ENCODE assay signal across 25 mouse cellular contexts in the genomic region with DNA sequence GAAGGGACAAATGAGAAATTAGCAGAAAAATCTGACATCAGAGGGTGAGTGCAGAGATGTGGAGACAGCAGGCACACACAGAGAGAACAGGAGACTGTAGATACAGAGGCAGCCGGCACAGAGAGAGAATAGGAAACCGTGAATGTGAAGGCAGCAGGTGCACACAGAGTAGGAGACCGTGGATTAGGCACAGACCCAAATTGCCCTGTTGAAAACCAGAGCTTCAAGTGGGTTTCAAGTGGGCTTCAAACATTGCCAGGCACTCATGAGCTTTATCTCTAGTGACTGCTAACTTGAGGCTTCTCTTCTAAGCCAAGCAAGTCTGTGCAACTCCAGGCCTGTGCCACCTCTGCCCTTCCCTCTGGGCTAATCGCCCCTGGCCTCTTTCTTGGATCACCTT. TPM values are rescaled to one million over a fixed set of nuclear protein-coding genes. Genes with fewer than 3 reads are reported as not detected.
DNase-seq lines count a peak whose midpoint lies in the region; ATAC-seq and TF ChIP-seq lines count a peak whose summit lies in the region.
"Had no signal": no experiment of that assay in that cellular context is flagged by ENCODE, and none has a peak within 500 bp of the region (broad histone marks: within the 10 kb centered on the region; RNA-seq: fewer than 3 reads in every experiment).

No protein-coding gene starts in this region.

- H3K9me3 ChIP-seq in forebrain, embryonic 13.5 days (replicated peaks) = no peaks in the 10 kb centered on the region
- H3K9me3 ChIP-seq in forebrain, embryonic 11.5 days (ENCODE audit: control insufficient read depth, low read length) = no peaks in the 10 kb centered on the region
- no peaks in the 10 kb centered on the region for H3K9me3 ChIP-seq in hindbrain, postnatal 0 days (ENCODE audit: low read length)
- no peaks in the 10 kb centered on the region for H3K9me3 ChIP-seq in hindbrain, embryonic 14.5 days (ENCODE audit: control insufficient read depth, low read length)
- no peaks in the 10 kb centered on the region for H3K9me3 ChIP-seq in lung, embryonic 15.5 days
- H3K9me3 ChIP-seq: forebrain, embryonic 10.5 days; hindbrain, embryonic 13.5 days; limb, embryonic 12.5 days; liver, embryonic 12.5 days; midbrain, embryonic 12.5 days; neural tube, embryonic 15.5 days had no signal

- H3K4me2 ChIP-seq in forebrain, embryonic 13.5 days = no peak overlapping the region
- H3K4me2 ChIP-seq in forebrain, embryonic 11.5 days (ENCODE audit: low read depth, low read length, severe bottlenecking) = no peak overlapping the region
- H3K4me2 ChIP-seq in hindbrain, postnatal 0 days (ENCODE audit: low read depth, low read length) = no peak overlapping the region
- no peak overlapping the region for H3K4me2 ChIP-seq in hindbrain, embryonic 14.5 days (replicated peaks)
- no peak overlapping the region for H3K4me2 ChIP-seq in lung, embryonic 15.5 days
- H3K4me2 ChIP-seq: hindbrain, embryonic 13.5 days; limb, embryonic 12.5 days; liver, embryonic 12.5 days; midbrain, embryonic 12.5 days; neural tube, embryonic 15.5 days had no signal

- no peaks in the 10 kb centered on the region for H3K4me1 ChIP-seq in forebrain, embryonic 13.5 days
- H3K4me1 ChIP-seq in forebrain, embryonic 11.5 days (replicated peaks; ENCODE audit: control insufficient read depth, insufficient read depth, low read length) = no peaks in the 10 kb centered on the region
- H3K4me1 ChIP-seq in hindbrain, postnatal 0 days (ENCODE audit: insufficient read depth, low read length) = no peaks in the 10 kb centered on the region
- H3K4me1 ChIP-seq in hindbrain, embryonic 14.5 days (replicated peaks; ENCODE audit: control insufficient read depth, insufficient read depth, low read length) = no peaks in the 10 kb centered on the region
- peaks cover 6% of the 10 kb centered on the region; the same call in 1 of the 2 replicates for H3K4me1 ChIP-seq in lung, embryonic 15.5 days
- H3K4me1 ChIP-seq: forebrain, embryonic 10.5 days; hindbrain, embryonic 13.5 days; limb, embryonic 12.5 days; liver, embryonic 12.5 days; midbrain, embryonic 12.5 days; neural tube, embryonic 15.5 days had no signal

- DNase-seq in forebrain, embryonic 11.5 days (ENCODE audit: low spot score) = no peak
- peak; percentile 7 for DNase-seq in hindbrain, postnatal 0 days (ENCODE audit: low spot score)
- no peak for DNase-seq in hindbrain, embryonic 14.5 days (ENCODE audit: low spot score)
- DNase-seq in lung, postnatal 4 days = peak; percentile 15 to 27
- DNase-seq in B cell, adult 2 months = no peak
- no peak for DNase-seq in cerebellum, adult 9-10 months
- DNase-seq: adrenal gland, postnatal 25 days; cerebellum, adult 11-12 months; gastrocnemius, adult 2 months; right cerebral cortex, postnatal 14 days; spleen, adult 18-20 months; thymus, adult 18-20 months; thymus, postnatal 4 days had no signal

- no peaks in the 10 kb centered on the region for H3K36me3 ChIP-seq in forebrain, embryonic 13.5 days (ENCODE audit: poor library complexity, severe bottlenecking)
- H3K36me3 ChIP-seq in forebrain, embryonic 11.5 days (ENCODE audit: control insufficient read depth, insufficient read depth, low read length) = no peaks in the 10 kb centered on the region
- no peaks in the 10 kb centered on the region for H3K36me3 ChIP-seq in hindbrain, postnatal 0 days (ENCODE audit: insufficient read depth, low read length)
- no peaks in the 10 kb centered on the region for H3K36me3 ChIP-seq in hindbrain, embryonic 14.5 days (replicated peaks; ENCODE audit: control insufficient read depth, insufficient read depth)
- H3K36me3 ChIP-seq in lung, embryonic 15.5 days = no peaks in the 10 kb centered on the region
- H3K36me3 ChIP-seq: forebrain, embryonic 10.5 days; hindbrain, embryonic 13.5 days; limb, embryonic 12.5 days; liver, embryonic 12.5 days; midbrain, embryonic 12.5 days; neural tube, embryonic 15.5 days had no signal

- no peak overlapping the region for H3K9ac ChIP-seq in forebrain, embryonic 13.5 days
- no peak overlapping the region for H3K9ac ChIP-seq in forebrain, embryonic 11.5 days (ENCODE audit: low read length)
- H3K9ac ChIP-seq in hindbrain, postnatal 0 days (replicated peaks; ENCODE audit: low read length) = no peak overlapping the region
- no peak overlapping the region for H3K9ac ChIP-seq in hindbrain, embryonic 14.5 days
- H3K9ac ChIP-seq in lung, embryonic 15.5 days = no peak overlapping the region
- H3K9ac ChIP-seq: hindbrain, embryonic 13.5 days; limb, embryonic 12.5 days; liver, embryonic 12.5 days; midbrain, embryonic 12.5 days; neural tube, embryonic 15.5 days had no signal

- ATAC-seq in forebrain, embryonic 13.5 days = peak; percentile 48; the same call in 1 of the 2 replicates
- no peak for ATAC-seq in forebrain, embryonic 11.5 days (replicated peaks; ENCODE audit: low FRiP score)
- no peak for ATAC-seq in hindbrain, postnatal 0 days
- ATAC-seq in hindbrain, embryonic 14.5 days (ENCODE audit: low FRiP score) = no peak
- peak; percentile 86 for ATAC-seq in lung, embryonic 15.5 days (ENCODE audit: borderline replicate concordance, extremely low read depth, low FRiP score, low TSS enrichment)
- ATAC-seq: intestine, postnatal 0 days; liver, embryonic 12.5 days had no signal

- TF ChIP-seq CTCF in hindbrain, postnatal 0 days (IDR thresholded peaks at IDR 0.05; ENCODE audit: low read depth) = no peak

- H3K27me3 ChIP-seq in forebrain, embryonic 13.5 days = no peaks in the 10 kb centered on the region
- H3K27me3 ChIP-seq in forebrain, embryonic 11.5 days (ENCODE audit: control insufficient read depth, insufficient read depth, low read length) = no peaks in the 10 kb centered on the region
- H3K27me3 ChIP-seq in hindbrain, postnatal 0 days (ENCODE audit: insufficient read depth, low read length) = no peaks in the 10 kb centered on the region
- H3K27me3 ChIP-seq in hindbrain, embryonic 14.5 days (ENCODE audit: control insufficient read depth, insufficient read depth, low read length) = no peaks in the 10 kb centered on the region
- no peaks in the 10 kb centered on the region for H3K27me3 ChIP-seq in lung, embryonic 15.5 days
- H3K27me3 ChIP-seq: CH12.LX; hindbrain, embryonic 13.5 days; limb, embryonic 12.5 days; liver, embryonic 12.5 days; midbrain, embryonic 12.5 days; neural tube, embryonic 15.5 days had no signal

- 64% methylated on average over 4 of the region's 4 CpGs for WGBS in forebrain, embryonic 13.5 days
- 78% methylated on average over 4 of the region's 4 CpGs for WGBS in forebrain, embryonic 11.5 days
- WGBS in hindbrain, postnatal 0 days = 67% methylated on average over 4 of the region's 4 CpGs
- WGBS in hindbrain, embryonic 14.5 days = 86% methylated on average over 4 of the region's 4 CpGs
- 51% methylated on average over 4 of the region's 4 CpGs for WGBS in lung, embryonic 15.5 days

- H3K27ac ChIP-seq in forebrain, embryonic 13.5 days = no peak overlapping the region
- no peak overlapping the region for H3K27ac ChIP-seq in forebrain, embryonic 11.5 days (ENCODE audit: low read depth, low read length)
- H3K27ac ChIP-seq in hindbrain, postnatal 0 days = no peak overlapping the region
- no peak overlapping the region for H3K27ac ChIP-seq in hindbrain, embryonic 14.5 days
- no peak overlapping the region for H3K27ac ChIP-seq in lung, embryonic 15.5 days
- H3K27ac ChIP-seq: forebrain, embryonic 10.5 days; gastrocnemius, adult 2 months; hindbrain, embryonic 13.5 days; limb, embryonic 12.5 days; liver, embryonic 12.5 days; midbrain, embryonic 12.5 days; neural tube, embryonic 15.5 days had no signal

- H3K4me3 ChIP-seq in forebrain, embryonic 13.5 days = no peak overlapping the region
- H3K4me3 ChIP-seq in forebrain, embryonic 11.5 days (ENCODE audit: low read depth, low read length) = no peak overlapping the region
- H3K4me3 ChIP-seq in hindbrain, postnatal 0 days (ENCODE audit: low read length) = no peak overlapping the region
- H3K4me3 ChIP-seq in hindbrain, embryonic 14.5 days (replicated peaks; ENCODE audit: low read length) = no peak overlapping the region
- H3K4me3 ChIP-seq in lung, embryonic 15.5 days = no peak overlapping the region
- H3K4me3 ChIP-seq: forebrain, embryonic 10.5 days; gastrocnemius, adult 2 months; hindbrain, embryonic 13.5 days; limb, embryonic 12.5 days; liver, embryonic 12.5 days; midbrain, embryonic 12.5 days; neural tube, embryonic 15.5 days had no signal

RNA-seq across cellular contexts. Expression of a gene that starts 35.6 kb away (rescaled TPM):
- polyA plus RNA-seq in forebrain, embryonic 13.5 days (2015; fragmentation: Nextera tagmentation; extraction: Ambion mirVana) = 1.9 and 2.9 TPM in 2 replicates
- polyA plus RNA-seq in forebrain, embryonic 11.5 days (2014; fragmentation: Nextera tagmentation; extraction: Ambion mirVana) = 9.5 and 10.1 TPM in 2 replicates
- 7.1 and 8.7 TPM in 2 replicates for total RNA-seq in hindbrain, postnatal 0 days (2014; rRNA removed)
- polyA plus RNA-seq in hindbrain, postnatal 0 days (2015; fragmentation: Nextera tagmentation; extraction: Ambion mirVana) = 9.1 and 10.3 TPM in 2 replicates
- 2.2 and 2.8 TPM in 2 replicates for polyA plus RNA-seq in hindbrain, embryonic 14.5 days (2014; fragmentation: Nextera tagmentation; extraction: Ambion mirVana)
- polyA plus RNA-seq in lung, embryonic 15.5 days (2015; fragmentation: Nextera tagmentation; extraction: Ambion mirVana) = 14.1 and 18.6 TPM in 2 replicates
- total RNA-seq: CH12.LX; megakaryocyte progenitor cell, adult 5-6 weeks; MEL had no signal

Comparison
In these comparisons a context has a peak if more than half of its experiments do, and no peak if none do; other contexts are left out.
1. ATAC-seq: peak in forebrain, embryonic 13.5 days (single experiment) and lung, embryonic 15.5 days (single experiment); none in forebrain, embryonic 11.5 days (single experiment), hindbrain, postnatal 0 days (single experiment) and hindbrain, embryonic 14.5 days (single experiment).
2. DNase-seq: peak in hindbrain, postnatal 0 days (single experiment) and lung, postnatal 4 days (2 of 2); none in forebrain, embryonic 11.5 days (single experiment), hindbrain, embryonic 14.5 days (single experiment), B cell, adult 2 months (0 of 2) and cerebellum, adult 9-10 months (single experiment).